Mouse (Mus musculus): ENCODE measurements around the gene Cbx4.
"Not testable (repeated sequence)": the region's sequence is repeated elsewhere in the genome, so short reads cannot be mapped to it uniquely, and the experiment has no call there.

Gene Cbx4

GRCm38 (mm10) chr11:119111345-119111744 is 25.3 kb upstream of the Cbx4 start:
- no peak for DNase-seq (ENCODE audit: low read depth, low spot score)

- DNase-seq (ENCODE audit: low read depth, low spot score) = no peak
Observed at GRCm38 (mm10) chr11:119109415-119110071, 23.5 kb upstream of the Cbx4 start.

- DNase-seq (ENCODE audit: low read depth, low spot score) = no peak
Observed at GRCm38 (mm10) chr11:119108573-119109263, 22.7 kb upstream of the Cbx4 start.

- no peak for DNase-seq (ENCODE audit: low read depth, low spot score)
Observed at GRCm38 (mm10) chr11:119106289-119106688, 20.3 kb upstream of the Cbx4 start.

- DNase-seq (ENCODE audit: low read depth, low spot score) = no peak
Observed at GRCm38 (mm10) chr11:119105748-119106147, 19.7 kb upstream of the Cbx4 start.

GRCm38 (mm10) chr11:119105071-119105609 is 19.1 kb upstream of the Cbx4 start:
- DNase-seq (ENCODE audit: low read depth, low spot score) = no peak

GRCm38 (mm10) chr11:119103991-119104390 is 18.0 kb upstream of the Cbx4 start:
- DNase-seq (ENCODE audit: low read depth, low spot score) = no peak

- DNase-seq (ENCODE audit: low read depth, low spot score) = not testable (repeated sequence)
Observed at GRCm38 (mm10) chr11:119100355-119100754, 14.3 kb upstream of the Cbx4 start.

- no peak for DNase-seq (ENCODE audit: low read depth, low spot score)
Observed at GRCm38 (mm10) chr11:119098202-119098601, 12.2 kb upstream of the Cbx4 start.

GRCm38 (mm10) chr11:119095441-119095840 is 9.4 kb upstream of the Cbx4 start:
- DNase-seq (ENCODE audit: low read depth, low spot score) = peak; percentile 58

GRCm38 (mm10) chr11:119093322-119093721 is 7.3 kb upstream of the Cbx4 start:
- DNase-seq (ENCODE audit: low read depth, low spot score) = no peak

GRCm38 (mm10) chr11:119092286-119092685 is 6.3 kb upstream of the Cbx4 start:
- no peak for DNase-seq (ENCODE audit: low read depth, low spot score)

GRCm38 (mm10) chr11:119091598-119091991 is 5.6 kb upstream of the Cbx4 start:
- DNase-seq (ENCODE audit: low read depth, low spot score) = peak; percentile 61

GRCm38 (mm10) chr11:119090961-119091597 is 5.1 kb upstream of the Cbx4 start:
- DNase-seq (ENCODE audit: low read depth, low spot score) = peak; percentile 67

- DNase-seq (ENCODE audit: low read depth, low spot score) = no peak
Observed at GRCm38 (mm10) chr11:119090076-119090960, 4.3 kb upstream of the Cbx4 start.

- DNase-seq (ENCODE audit: low read depth, low spot score) = no peak
Observed at GRCm38 (mm10) chr11:119089235-119090075, 3.4 kb upstream of the Cbx4 start.

GRCm38 (mm10) chr11:119088391-119089234 is 2.6 kb upstream of the Cbx4 start:
- no peak for DNase-seq (ENCODE audit: low read depth, low spot score)

GRCm38 (mm10) chr11:119087301-119088082 is 1.5 kb upstream of the Cbx4 start:
- DNase-seq (ENCODE audit: low read depth, low spot score) = no peak
